Mouse (Mus musculus): Measurements from ENCODE around the gene Bcl2l1.

The Bcl2l1 gene

DNA sequence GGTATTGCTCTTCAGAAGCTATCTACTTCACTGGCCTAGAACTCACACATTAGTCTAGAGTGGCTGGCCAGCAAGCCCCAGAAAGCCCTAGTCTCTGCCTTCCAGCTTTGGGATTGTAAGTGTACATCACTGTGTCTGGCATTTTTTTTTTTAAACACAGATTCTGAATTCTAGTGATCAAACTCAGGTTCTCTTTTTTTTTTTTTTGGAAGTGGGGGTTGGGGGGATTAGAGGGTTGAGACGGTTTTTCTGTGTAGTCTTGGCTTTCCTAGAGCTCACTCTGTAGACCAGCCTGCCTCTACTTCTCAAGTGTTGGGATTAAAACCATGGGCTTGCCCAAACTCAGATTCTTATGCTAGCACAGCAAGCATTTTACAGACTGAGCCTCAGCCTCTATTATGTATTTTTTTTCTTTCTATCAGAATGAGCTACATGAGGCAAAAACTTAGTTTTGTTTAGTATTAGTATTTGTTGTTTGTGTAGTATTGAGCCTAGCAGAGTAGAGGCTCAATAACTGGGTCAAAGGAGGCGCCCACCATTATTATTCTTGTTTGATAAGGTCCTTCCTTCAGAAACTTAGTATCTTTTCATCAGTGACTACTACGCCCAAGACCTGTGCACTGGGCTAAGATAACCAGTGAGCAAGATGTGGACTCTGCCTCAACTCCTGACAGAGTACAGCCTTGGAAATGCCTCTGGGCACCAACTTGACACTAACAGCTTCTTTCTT lies 6.9 kb downstream of the Bcl2l1 start:
- no peak for DNase-seq (ENCODE audit: low read depth, low spot score)

DNA sequence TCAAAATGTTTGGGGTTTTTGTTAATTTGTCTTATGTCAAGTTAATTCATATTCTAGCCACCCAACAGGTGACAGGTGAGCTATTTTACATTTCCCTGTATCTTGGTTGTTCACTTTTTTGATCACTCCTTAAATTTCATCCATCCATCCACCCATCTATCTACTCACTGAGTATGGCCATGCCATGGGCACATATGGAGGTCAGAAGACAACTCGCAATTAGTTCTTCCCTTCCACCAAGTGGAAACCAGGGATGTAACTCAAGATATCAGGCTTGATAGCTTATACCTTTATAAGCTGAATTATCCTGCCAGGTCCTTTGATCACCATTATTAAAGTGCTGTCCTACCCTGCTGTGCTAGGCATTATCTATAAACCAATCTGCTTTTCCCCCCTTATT lies 7.8 kb downstream of the Bcl2l1 start:
- no peak for DNase-seq (ENCODE audit: low read depth, low spot score)

DNA sequence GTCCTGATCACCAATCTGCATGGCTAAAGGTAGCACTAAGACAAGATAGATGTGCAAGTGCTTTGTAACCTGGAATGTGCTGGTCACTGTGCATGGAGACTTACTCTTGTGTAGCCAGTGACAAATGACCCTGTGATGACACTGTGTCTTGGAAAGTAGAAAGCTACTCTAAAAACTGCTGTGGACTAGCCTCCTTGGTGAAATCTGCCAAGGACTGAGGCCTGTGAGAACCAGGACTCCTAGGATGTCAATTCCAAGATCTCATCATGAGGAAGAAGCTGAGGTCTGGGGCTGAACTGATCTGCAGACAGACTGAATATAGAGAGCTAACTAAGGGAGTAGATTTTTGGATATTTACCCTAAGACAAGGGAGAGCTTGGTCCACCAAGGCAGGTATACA lies 10.0 kb downstream of the Bcl2l1 start:
- no peak for DNase-seq (ENCODE audit: low read depth, low spot score)

- no peak for DNase-seq (ENCODE audit: low read depth, low spot score)
Measured at GRCm38 (mm10) chr2:152821023-152821422, 10.5 kb downstream of the Bcl2l1 start.

DNA sequence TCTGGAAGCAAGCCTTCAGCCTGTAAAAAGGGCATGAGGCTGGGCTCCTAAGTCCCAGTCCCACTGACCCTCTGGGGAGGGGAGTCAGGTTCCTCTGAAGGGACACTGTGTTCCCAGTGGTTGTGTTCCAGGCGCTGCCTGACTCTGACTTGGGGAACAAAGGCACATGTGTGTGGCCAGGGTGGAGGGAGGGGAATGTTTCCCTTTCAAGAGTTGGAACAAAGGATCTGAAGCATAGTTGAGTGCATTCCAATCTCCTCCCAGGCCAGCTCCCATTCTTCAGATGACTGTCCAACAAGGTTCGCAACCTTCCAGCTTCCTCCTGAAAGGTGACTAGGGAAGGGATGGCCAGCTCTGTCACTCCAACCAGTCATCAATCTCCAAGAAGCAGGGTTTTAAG lies 11.2 kb downstream of the Bcl2l1 start:
- DNase-seq (ENCODE audit: low read depth, low spot score) = peak; percentile 33

- no peak for DNase-seq (ENCODE audit: low read depth, low spot score)
Measured at GRCm38 (mm10) chr2:152819926-152820325, 11.6 kb downstream of the Bcl2l1 start.

DNA sequence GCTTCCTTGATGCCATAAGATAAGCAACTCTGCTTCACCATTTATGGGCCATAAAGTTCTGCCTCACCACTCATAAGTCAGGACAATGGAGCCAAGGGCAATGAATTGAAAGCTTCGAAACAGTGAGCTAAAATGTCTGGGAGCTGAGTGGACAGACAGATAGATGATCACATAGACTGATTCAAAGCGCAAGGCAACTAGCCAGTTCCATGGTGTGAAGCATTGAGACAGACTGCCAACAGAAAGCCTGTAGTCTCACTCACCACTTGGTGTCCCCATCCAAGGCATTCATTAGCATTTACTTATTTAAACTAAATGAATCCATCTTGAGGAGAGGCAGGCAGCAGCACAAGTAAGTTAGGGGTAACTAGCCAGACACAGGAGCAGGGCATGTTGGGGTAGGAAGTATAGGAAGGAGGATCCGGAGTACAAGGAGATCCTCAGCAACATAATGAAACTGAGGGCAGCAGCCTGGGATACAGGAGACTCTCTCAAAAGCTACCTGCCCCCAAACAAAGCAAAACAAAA lies 12.4 kb downstream of the Bcl2l1 start:
- DNase-seq (ENCODE audit: low read depth, low spot score) = no peak

DNA sequence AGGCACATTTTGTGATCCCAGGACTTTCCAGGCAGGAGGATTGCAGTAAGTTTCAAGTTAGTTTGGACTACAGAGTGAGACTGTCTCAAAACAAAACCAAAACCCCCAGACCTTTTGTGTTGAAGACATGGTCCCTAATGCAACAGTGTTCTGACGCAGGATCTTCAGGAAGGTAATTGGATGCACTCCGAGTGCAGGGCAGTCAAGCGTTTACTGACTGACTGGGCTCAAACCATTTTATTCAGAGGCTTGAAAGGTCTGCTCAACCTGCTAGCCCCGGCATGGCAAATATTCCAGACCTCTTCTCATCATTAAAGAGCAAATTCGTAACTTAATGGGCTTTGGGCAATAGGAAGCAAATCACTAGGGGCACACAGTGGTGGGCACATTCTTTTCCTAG lies 12.8 kb downstream of the Bcl2l1 start:
- no peak for DNase-seq (ENCODE audit: low read depth, low spot score)

DNA sequence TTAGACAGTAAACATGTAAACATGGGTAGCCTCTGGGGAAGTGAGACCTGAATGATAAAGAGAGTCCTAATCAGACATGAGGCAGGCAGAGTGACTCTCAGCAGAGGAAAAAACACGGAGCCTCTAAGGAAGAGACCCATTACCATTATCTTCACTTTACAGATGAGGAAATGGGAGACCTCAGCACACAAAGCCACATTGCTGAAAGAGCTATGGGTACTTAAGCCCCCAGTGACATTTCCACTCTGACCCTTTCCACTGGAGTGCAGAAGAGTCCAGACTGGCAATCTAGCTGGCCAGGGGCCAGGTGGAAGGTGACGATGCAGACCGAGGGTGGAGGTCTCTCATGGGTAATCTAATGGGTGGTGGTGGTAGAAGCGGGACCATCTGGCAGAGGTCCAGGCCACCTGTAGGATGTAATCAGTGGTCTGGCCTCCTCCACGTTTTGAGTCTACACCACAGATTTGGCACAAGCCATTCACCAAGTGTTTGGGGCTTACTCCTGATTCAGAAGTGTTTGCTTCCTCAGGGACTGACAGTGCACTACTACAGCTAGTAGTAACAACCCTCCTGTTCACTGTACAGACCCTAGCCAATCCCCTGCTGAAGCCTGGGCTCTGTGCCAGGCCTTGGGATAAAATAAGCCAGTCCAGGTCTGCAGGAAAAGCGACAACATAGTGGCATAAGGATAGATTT lies 13.8 kb downstream of the Bcl2l1 start:
- no peak for DNase-seq (ENCODE audit: low read depth, low spot score)

DNA sequence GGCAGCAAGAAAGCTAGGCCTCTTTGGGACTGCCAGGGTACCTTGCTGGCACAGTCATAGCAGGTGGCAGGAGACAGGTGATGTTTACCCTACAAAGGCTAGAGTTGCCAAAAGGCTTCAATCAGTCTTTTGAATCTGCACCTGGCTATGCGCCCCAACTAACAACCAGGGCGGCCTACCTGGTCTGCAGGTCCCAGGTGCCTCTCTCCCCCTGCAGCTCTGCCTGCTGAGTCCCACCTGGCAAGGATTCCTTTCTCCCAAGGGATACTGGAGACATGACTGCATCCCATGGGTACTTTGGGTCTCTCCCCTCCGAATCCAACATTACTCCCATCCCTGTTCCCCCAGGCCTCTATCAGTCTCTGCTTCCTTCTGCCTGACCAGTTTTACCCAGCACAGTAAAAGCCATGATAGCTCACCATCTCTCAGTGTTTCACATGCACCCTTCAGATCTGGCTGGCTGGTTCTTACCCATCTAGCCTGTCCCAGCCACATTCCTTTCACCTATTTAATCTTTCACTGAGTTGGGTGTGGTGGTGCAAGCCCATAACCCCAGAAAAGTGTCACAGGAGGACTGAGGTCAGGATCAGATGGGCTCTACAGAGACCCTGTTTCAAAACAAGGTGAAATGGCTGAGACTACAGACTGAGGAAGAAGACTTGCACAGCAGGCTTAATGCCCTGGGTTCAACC lies 14.7 kb downstream of the Bcl2l1 start:
- no peak for DNase-seq (ENCODE audit: low read depth, low spot score)

GRCm38 (mm10) chr2:152815879-152816656 lies 15.5 kb downstream of the Bcl2l1 start:
- no peak for DNase-seq (ENCODE audit: low read depth, low spot score)

DNA sequence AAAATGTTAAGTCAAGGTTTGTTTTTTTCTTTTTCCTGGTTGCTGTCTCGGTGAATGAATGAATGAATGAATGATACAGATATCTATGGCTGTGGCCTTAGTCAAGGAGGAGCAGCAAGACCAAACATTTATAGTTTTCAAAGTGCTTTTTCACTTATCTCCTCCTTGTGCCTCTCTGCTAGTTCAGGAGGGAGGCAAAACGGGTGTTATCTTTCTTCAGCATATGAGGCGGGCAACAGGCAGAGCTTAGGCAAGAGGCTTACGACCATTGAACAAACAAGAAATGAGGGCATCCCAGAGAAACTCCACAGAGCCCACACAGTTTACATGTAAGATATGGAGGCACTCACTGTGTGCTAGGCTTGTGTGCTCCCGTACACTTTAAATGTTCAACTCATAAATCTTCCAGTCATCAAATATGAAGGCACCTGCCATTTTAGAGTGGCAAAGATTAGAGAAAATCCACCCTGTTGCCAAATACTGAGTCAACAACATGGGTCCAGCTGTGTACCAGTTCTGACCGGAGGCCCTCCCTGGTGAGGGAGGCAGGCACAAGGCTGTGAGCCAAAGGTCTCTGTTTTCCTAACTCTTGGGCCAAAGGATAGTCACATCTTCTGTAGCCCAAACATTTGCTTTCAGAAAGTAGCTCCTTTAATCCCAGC lies 17.2 kb downstream of the Bcl2l1 start:
- DNase-seq (ENCODE audit: low read depth, low spot score) = no peak

- DNase-seq (ENCODE audit: low read depth, low spot score) = no peak
Measured at GRCm38 (mm10) chr2:152813232-152813631, 18.3 kb downstream of the Bcl2l1 start.

DNA sequence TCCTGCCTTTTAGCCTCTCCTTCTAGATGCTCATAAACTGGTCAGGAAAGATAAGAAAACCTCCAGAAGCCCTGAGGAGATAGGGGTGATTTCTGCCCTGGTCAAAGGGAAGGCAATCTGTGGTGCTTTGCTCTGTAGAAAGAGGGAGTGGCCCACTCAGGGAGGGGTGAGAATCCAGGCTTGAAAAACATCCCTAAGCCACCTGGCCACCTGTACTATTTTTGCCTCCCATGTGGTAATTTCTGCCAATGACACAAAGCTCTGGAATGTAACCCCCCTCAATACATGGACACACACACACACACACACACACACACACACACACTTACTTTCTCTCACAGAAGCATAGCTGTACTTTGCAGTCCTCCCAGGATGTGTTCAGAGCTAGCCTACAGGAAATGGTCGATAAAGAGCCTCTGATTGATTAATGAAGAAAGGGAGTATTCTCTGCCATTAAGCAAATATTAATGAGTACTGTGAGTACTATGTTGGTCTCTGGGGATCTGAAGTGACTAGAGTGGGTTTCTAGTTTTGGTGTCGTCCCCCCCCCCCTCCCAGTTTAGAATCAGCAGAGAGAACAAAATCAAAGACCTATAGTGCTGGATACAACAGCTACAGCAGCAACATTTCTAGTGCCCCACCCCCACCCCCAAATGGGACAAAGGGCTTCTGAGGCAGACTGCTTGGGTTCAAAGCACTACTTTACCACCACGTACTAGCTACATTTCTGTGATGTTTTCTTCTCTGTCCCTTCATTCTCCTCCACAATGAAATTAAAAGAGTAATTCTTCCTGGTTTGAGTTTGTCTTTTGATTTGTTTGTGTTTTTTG lies 20.0 kb downstream of the Bcl2l1 start:
- no peak for DNase-seq (ENCODE audit: low read depth, low spot score)

DNA sequence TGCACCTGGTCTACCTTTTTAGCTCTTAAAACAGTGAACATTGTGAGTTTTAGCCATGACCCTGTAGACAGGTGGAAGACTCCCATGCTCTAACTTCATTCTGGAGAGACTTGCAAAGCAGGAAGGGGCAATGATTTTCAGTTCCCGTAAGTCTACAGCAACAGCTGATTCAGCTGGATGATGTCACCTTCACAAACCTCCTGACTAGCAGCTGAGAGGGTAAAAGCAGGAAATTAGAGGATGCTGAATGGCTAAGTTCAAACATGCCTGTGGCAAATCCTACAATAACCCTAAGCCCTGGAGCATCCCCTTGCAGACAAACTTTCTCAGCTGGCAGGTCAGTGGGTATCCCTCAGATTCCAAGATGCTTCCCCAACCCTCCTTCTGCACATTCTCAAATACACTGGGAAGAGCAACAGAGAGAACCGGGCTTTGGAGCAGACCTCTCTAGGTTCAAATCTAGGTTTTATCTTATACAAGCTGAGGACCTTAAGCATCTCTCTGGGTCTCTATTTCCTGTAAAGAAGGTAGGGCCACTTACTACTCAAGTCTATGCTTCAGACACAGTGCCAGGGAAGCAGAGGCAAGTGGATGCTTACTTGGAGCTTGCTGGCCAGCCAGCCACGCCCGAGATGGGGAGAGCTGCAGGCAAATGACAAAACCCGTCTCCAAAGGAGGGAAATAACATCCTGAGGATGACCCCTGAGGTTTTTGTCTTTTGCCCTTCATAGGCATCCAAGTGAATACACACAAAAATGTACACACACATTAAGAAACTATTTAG lies 21.2 kb downstream of the Bcl2l1 start:
- DNase-seq (ENCODE audit: low read depth, low spot score) = no peak

DNA sequence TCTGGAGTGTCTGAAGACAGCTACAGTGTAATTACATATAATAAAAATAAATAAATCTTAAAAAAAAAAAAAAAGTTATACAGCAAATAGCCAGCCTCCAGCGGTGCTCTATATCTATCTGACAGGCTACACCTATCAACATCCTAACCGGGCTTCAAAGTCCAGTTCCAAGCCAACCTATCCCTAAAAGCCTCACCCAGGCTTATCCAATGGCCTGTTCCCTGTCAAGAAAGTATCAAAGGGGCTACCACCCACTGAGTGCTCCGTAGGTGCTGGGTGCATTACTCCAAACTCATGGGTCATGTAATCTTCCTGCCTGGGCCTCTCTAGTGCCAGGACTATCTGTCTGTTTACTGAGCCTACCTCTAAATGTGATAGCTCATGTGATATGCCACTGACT lies 23.4 kb downstream of the Bcl2l1 start:
- DNase-seq (ENCODE audit: low read depth, low spot score) = no peak

DNA sequence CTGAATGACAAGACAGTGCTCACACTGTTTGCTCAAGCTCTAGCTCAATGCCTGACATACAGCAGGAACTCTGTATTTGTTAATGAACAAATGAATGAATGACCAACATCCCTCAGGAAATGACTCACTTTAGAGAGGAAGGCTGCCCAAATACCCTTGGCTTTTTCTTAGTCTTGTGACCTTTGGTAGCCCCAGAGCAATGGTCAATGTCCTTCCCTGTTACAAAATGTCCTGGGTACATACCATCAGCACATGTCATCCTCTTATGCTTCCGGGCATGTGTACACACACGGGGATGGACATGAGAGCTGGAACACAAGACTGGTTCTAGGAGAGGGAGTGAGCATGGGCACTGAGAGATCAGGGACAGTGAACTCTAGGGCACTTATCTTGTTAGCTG lies 25.5 kb downstream of the Bcl2l1 start:
- DNase-seq (ENCODE audit: low read depth, low spot score) = no peak

GRCm38 (mm10) chr2:152805111-152805490 lies 26.4 kb downstream of the Bcl2l1 start:
- no peak for DNase-seq (ENCODE audit: low read depth, low spot score)

- peak; percentile 73 for DNase-seq (ENCODE audit: low read depth, low spot score)
Measured at GRCm38 (mm10) chr2:152804408-152805110, 27.0 kb downstream of the Bcl2l1 start.

Data from WW6 (cell line).